Mouse (Mus musculus): ENCODE data around the gene Rnase13.

Gene Rnase13

DNA sequence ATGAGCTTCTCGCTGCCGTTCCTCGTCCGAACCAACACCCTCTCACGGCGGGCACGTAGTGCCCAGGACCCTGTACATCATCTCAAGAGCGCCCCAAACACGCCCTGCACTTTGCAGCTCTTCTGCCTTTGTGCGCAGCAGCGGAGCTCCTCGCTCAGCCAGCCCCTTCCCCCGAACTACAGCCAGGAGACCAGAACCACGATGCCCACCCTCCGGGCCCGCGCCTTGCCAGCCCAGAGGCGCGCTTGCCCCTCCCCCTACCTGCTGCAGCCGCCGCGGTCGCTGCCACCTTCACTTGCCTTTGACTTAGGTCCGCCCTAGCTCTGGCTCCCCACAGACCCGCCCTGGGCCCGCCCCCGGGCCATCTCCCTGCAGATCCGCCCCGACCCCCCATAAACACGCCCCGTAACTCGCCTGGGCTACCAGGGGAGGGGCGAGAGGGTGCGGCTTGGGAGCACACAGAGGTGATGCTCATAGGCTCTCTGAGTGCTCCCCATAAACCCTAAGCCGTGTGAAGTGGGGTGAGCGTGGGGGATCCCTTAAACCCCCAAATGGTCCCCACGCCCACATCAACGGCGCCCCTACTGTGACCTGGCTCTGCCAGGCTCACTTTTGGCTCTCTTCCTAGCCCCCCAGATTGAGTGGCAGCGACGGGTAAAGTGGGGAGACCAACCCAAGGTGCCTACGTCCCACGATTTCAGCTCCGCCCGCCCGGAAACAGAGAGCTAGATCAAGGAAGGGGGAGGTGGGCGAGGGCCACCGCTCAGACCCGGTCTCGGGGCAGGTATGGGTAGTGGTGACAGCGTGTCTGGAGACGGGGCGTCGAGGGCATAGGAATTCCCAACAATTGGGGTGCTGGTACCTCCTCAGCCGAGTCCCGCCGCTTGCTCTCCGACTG is 9.3 kb downstream of the Rnase13 start:
- in situ Hi-C loops (cut with MseI, MboI) = loop anchor here in 1 of 2 experiments (5.0 kb wide), 1 partner anchor 89 kb away; no protein-coding TSS in a partner anchor

DNA sequence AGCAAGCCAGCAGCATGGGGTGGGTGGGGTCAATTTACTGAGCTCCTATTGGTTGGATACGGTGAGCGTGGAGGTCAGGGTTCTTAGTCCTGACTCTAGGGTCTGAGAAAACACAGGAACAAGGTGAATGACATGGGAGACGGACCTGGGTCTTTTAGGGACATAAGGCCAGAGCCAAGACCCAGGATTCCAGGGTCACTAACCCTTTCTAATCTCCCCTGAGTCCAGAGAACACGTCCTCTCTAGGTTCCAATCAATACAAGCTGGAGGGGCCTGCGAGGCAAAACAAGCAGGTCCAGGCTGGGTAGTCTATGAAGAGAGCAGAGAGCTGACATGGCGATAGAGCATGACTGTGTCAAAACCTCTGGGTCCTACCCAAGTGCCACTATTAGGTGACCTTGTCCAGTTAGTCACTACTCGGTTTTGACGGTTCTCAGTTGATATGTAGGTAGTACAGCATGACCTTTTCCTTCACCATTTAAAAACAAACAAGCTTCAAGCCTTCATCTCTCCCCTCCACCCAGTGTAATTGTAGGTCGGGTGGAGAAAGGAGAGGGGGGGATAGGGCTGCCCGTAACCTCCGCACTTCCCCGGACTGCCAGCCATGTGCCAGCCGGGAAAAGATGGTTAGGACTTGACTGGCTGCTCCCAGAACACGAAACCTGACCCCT is 10.0 kb downstream of the Rnase13 start:
- in situ Hi-C loops (cut with MseI, MboI) = loop anchor here in 1 of 2 experiments (5.0 kb wide), 1 partner anchor 90 kb away; no protein-coding TSS in a partner anchor

DNA sequence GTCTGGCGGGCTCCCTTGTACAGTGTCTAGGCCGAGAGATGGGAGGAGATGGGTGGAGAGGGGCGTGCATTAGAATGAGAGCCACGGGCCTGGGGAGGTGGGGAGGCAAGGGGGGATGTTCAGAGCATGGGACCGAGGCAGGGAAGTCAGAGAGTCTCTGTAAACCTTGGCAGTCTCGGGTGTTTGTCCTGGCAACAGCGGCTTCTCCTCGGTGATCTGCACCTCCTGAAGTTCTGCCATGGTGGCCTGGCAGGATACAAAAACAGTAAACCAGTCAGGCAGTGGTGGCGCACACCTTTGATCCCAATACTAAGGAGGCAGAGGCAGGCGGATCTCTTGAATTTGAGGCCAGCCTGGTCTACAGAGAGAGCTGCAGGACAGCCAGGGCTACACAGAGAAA is 11.3 kb downstream of the Rnase13 start:
- in situ Hi-C loops (cut with MseI, MboI) = loop anchor here in 1 of 2 experiments (5.0 kb wide), 1 partner anchor 91 kb away; no protein-coding TSS in a partner anchor

DNA sequence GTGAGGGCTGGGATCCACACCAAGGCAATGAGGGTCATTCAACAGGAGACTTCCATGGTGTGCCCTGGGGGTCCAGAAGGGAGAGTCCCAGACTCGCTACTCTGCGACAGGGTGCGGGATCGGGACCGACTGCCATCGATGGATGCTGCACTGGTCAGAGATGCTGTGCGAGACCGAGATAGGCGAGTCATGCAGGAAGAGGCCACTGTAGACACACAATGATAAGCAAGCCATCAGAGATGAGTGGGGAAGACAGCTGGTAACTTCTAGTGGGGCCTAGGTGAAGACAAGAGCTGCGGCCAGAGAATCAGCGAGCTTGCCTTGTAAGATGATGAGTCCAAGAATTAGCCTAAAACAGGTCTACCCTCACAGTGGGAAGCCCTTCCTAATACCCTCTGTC is 16.5 kb downstream of the Rnase13 start:
- in situ Hi-C loops (cut with MseI, MboI) = loop anchor here in 1 of 2 experiments (10.0 kb wide), 1 partner anchor 99 kb away; no protein-coding TSS in a partner anchor

DNA sequence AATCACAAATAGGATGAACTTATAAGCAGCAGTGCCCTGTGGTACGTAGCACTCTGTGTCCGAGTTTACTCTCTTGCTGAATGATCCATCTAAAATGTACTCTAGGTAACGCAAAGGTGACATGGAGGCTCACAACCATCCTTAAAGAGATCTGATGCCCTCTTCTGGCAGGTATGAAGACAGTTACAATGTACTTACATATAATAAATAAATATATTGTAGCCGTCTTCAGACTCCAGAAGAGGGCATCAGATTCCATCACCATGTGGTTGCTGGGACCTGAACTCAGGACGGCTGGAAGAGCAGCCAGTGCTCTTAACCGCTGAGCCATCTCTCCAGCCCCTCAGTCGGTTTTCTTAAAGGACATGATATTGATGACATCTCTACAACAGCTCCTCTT is 17.9 kb downstream of the Rnase13 start:
- in situ Hi-C loops (cut with MseI, MboI) = loop anchor here in 1 of 2 experiments (10.0 kb wide), 1 partner anchor 100 kb away; no protein-coding TSS in a partner anchor

DNA sequence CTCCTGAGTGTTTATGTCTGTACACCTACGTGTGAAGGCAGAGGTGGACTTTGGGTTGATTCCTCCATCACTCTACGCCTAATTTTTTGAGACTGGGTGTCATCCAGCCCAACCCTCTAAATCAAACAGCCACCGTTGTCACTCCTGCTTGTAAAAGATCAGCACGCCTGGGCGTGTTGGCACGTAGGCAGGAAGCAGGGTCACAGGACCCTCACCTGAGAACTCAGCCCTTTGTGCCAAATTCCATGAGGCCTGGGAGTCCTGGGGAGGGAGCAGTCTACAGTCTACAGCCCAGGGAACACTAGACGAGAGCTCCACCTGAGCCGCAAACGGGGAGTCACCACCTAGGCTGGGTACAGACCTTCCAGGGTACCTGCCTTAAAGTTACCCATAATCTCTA is 18.8 kb downstream of the Rnase13 start:
- in situ Hi-C loops (cut with MseI, MboI) = loop anchor here in 1 of 2 experiments (10.0 kb wide), 1 partner anchor 101 kb away; no protein-coding TSS in a partner anchor

DNA sequence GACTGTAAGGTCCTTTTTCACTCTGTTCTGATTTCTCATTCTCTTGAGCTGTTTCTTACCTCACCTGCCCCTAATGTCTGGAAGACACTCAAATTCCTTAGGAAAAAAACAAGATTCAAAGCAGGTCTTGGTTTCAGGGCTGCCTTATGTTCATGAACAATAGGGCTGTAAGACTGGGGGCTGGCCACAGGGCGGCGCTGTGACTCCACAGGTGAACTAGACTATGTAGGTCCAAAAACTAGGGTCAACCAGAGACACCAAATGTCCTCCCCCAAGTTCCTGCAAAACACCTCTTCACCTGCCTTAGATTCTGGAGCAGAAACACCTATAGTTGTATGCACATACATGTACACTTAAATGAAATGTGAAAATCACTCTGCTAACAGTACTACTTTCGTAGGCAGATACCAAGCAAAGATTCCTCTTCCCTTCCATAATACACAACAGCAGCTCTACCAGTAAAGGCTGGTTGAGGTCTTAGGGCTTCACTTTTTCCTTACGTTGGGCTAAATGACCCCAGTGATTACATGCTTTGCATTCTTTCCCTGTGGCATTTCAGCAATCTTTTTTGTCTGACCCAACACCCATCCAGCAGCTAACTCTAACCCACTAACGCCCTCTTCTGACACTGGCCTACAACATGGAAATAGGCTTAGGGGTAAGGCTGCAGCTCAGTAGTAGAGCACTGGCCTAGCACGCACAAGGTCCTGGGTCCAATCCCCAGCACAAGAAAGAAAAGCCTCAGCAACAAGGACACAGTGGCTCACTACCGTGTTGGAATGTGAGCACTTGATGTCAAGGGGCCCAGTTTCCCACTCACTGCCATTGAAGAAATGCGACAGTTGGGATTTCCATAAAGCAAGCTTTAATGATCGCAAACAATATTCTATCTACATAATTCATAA is 19.5 kb downstream of the Rnase13 start:
- in situ Hi-C loops (cut with MseI, MboI) = loop anchor here in 1 of 2 experiments (10.0 kb wide), 1 partner anchor 102 kb away; no protein-coding TSS in a partner anchor

DNA sequence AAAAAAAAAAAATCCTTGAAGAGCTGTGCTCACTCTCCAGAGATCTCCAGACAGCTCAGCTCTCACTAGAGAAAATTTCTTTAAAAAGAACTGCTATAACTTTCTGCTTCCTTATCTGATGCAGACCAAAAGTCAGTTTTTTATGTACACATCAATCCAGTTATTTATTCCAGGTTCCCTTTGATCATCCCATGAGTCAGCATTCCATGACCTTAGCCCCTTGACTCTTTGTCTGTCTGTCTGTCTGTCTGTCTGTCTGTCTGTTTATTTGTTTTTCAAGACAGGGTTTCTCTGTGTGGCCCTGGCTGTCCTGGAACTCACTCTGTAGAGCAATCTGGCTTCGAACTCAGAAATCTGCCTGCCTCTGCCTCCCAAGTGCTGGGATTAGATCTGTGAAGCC is 23.2 kb downstream of the Rnase13 start:
- in situ Hi-C loops (cut with MseI, MboI) = no loop called here

DNA sequence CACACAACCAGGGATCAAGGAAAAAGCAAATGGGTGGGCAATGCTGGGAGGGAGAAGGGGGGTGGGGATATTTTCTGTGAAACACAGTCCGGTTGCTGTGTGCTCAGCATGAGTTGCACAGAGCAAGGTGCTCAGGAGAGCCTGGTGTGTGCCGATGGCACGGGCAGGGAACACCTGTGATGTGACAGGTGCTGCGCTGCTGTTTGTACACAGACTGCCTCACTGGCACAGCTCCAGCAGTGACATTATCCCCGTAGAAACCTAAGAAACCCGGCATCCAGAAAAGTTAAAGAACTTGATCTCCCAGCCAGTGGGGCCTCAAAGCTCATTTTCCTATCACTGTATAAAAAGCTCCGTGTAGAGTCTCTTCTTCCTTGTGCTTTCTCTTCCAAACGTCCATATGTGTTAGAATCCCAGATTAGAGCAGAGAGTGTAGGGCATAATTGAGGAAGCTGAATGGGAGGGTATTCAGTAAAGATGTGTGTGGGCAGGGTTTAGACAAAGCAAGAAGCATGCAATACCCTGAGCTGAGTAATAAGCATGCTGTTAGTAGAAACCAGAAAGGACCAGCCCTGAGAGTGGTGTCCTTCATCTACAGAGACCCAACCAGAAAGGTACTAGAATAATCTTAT is 25.9 kb downstream of the Rnase13 start:
- in situ Hi-C loops (cut with MseI, MboI) = no loop called here

DNA sequence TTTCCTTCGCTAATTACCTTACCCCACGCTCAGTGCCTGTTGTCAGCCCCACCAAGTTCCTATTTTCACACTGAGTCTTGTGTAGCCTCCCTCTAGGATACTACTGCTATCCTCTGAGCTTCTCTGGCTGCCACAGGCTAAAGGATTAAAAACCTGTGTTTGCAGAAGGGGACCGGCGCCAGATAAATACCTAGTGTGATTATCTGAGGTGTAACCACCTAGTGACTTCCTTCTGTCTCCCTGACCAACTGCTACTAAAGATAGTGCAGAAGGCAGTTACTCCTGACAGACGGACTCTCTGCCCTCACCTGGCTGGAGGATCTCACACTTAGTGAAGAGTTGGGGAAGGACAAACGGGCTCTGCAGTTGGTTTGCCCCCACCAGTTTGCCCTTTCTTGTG is 26.6 kb downstream of the Rnase13 start:
- in situ Hi-C loops (cut with MseI, MboI) = no loop called here

DNA sequence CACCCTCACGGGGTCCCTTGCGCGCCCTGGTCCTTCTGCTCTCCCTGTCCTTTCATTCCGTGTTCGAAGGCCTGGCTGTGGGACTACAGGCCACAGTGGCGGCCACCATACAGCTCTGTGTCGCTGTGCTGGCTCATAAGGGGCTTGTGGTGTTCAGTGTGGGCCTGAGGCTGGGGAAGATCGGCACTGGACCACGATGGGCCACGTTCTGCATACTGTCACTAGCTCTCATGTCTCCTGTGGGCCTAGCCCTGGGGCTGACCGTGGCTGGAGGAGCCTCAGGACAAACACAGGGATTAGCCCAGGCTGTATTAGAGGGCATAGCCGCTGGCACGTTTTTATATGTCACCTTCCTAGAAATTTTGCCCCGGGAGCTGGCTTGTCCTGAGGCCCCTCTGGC is 27.5 kb downstream of the Rnase13 start:
- in situ Hi-C loops (cut with MseI, MboI) = no loop called here

DNA sequence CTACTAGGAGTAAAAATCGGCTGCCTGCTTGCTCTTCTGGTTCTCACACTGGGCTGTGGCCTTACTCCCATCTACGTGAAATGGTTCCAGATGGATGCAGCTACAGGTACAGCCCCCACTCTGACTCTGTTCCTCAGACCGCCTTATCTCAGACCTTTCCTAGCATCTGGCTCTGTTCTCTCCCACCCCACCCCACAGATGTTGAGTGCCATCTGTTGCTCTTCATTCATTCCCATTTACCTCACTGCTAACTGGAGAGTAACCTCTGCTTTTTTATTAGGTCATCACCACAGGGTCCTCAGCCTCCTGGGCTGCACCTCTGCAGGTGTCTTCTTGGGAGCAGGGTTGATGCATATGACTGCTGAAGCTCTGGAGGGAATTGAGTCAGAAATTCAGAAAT is 28.8 kb downstream of the Rnase13 start:
- in situ Hi-C loops (cut with MseI, MboI) = no loop called here

DNA sequence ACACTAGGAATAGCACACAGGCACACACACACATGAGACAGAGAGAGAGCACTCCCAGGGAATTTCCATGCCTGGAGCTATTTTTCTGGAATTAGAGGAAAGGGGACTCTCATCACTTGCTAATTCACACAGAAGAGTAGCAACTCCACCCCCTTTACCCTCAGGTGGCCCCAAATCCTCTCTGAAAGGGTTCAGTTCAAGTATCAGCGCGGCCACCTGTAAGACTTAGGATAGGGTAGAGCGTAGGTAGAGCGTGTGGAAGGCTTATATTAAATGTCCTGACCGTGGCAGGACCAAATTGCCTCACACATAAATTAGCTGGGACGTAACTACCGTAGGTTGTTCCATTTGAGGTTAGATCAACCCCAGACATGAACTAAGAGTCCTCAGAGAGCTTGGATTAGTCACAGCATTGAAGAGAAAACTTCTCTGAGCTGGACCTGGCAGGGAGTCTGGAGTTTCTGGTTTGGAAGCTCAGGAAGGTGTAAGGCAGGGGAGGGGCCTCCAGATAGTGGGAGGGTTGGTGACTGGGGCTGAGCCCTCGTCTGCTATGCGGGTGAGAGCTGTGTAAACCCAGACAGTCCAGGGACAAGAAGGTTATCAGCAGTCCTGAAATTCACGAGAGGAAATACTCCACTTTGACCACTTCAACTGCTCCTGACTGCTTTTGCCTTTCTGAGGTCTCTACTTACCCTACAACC is 29.3 kb downstream of the Rnase13 start:
- in situ Hi-C loops (cut with MseI, MboI) = no loop called here

DNA sequence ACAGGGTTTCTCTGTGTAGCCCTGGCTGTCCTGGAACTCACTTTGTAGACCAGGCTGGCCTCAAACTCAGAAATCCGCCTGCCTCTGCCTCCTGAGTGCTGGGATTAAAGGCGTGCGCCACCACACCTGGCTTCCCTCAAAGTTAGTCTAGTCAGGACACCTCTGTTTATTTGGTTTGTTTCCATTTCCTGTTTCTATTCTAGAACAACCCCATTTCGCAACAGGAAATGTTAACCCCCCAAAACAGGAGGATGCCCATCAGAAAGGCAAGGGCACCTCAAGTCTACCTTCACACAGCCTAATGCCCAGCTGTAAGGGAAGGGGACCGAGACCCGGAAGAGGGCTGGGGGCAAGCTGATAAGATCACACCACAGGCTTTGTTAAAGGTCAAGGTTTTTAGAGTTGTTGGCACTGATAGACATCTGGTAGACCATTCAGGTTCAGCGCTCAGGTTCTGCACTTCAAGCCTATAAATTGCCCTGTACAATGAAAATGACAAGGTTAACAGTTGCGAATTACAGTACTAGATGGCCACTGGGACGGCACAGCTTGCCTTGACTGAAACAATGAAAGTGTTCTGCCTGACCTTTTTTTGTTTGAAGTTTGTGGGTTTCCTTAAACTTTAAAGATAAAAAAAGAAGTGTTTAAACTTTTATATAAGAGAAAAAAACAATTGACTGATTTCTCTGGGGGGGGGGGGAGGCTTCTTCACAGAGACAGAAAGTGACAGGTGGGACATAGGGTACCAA is 30.2 kb downstream of the Rnase13 start, which contains the start of gene Slc39a2:
Gene Slc39a2 (plus strand): TSS at position 699 of the 749 bp plus-strand sequence.
- in situ Hi-C loops (cut with MseI, MboI) = no loop called here

DNA sequence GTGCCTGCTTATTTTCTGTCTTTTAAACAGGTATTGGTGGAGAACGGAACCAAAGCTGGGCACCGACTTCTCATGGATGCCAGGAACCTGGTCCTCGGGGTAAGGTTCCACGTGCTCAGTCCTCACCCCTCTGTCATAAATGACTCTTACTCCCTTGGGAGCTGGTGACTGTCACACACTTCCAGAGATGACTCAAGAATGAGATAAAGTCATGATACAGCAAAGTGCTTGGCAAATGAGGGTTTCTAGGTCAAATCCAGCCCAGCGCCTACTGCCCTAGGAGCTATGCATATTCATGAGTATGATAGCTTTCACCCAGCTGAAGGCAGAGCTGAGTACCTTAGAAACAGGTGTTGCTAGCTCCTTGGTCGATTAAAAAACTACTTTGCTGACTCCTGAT is 32.7 kb downstream of the Rnase13 start:
- in situ Hi-C loops (cut with MseI, MboI) = no loop called here

DNA sequence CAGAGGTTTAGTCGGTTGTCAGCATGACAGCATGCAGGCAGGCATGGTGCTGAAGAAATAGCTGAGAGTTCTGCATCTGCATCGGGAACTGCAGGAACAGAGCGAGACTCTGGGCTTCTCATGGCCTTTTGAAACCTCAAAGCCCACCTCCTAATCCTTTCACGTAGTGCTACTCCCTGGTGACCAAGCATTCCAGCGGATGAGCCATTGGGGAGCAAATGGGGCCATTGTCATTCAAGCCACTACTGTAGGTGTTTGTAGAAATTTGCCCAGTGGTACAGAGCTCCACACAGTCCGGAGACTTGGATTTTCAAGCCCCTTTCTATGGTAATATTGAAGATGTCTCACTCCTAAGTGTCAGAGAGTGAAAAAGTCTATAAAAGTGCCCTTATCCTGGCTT is 36.5 kb downstream of the Rnase13 start:
- in situ Hi-C loops (cut with MseI, MboI) = no loop called here

DNA sequence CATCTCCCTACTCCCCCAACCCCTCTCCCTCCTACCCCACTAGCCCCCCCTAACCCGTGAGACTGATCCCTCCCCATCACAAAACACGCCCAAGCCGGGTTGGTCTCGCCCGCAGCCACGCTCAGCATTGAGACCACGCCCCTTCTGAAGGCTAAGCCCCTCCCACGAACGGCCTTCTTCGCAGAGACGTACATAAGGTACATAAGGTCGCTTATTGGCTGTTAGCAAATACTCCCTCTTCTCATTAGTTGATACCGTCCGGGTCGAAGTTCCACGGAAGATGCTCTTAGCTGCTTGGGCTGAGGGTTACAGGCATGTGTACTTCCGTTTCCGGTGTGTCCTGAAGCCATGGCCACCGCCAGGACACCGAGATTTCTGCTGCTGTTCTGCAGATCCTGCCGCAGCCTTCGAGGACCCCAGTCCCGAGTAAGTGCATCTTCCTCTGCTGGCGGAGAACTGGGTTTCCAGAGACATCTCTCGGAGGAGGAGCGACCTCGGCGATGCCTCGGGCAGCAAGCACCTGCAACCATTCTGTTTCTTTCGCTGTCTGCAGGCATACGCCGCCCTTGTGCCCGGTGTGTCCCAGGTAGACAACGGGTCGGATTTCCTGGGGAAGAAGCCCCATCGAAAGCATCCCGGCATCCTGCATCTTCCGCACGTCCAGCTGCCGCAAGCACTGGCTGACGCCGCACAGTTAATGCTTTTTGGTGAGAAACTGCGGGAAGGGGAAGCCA is 37.8 kb downstream of the Rnase13 start, which contains the start of gene Mettl17:
Gene Mettl17 (plus strand): TSS at position 245 of the 734 bp plus-strand sequence.
- in situ Hi-C loops (cut with MseI, MboI) = no loop called here

DNA sequence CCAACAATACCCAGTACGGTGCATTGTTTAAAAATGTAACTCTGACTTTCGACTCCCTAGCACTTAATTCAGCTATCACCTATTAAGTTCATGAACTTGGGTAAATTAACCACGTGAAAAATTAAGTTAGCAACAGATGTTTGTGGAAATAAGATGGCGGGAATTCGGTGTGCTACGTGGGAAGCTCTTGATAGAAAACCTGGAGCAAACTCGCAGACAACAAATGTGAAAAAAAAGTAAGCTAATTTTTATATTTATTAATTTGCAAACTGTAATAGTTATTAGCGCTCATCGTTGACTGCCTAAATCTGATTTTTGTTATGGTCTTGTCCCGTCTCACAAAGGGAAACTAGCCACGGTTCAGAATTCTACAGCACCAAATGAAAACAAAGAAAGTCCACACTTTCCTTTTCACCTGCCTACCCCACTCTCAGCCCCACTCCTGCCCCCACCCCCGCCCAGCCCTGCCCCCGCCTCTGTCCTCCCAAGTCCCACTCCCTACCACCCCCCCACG is 38.5 kb downstream of the Rnase13 start:
- in situ Hi-C loops (cut with MseI, MboI) = no loop called here

All from mouse trophoblast stem cell (cell line).